Mouse (Mus musculus) myocyte (in vitro differentiated cells): ENCODE results near the gene Rfc1. TPM values are rescaled to one million over a fixed set of nuclear protein-coding genes. Genes with fewer than 3 reads are reported as not detected.
"Not testable (repeated sequence)": the region's sequence is repeated elsewhere in the genome, so short reads cannot be mapped to it uniquely, and the experiment has no call there.

ENCODE experiments used
- H3K27me3 ChIP-seq: one replicate; pipeline ENCODE4 v1.6.1; 2011; ENCODE audit not compliant: control insufficient read depth, insufficient read depth, insufficient read length
- H3K36me3 ChIP-seq: one replicate; pipeline ENCODE4 v1.6.1; 2011; ENCODE audit not compliant: control insufficient read depth, insufficient read depth
- H3K4me2 ChIP-seq: one replicate; pipeline ENCODE4 v1.6.1; 2011; ENCODE audit warnings: low read depth, control low read depth
- H3K4me3 ChIP-seq: one replicate; pipeline ENCODE4 v1.5.1; 2011; ENCODE audit warnings: mild to moderate bottlenecking, control low read depth, moderate library complexity
- H3K79me2 ChIP-seq: one replicate; pipeline ENCODE4 v1.6.1; 2011; ENCODE audit not compliant: control insufficient read depth, insufficient read depth
- H3ac ChIP-seq: one replicate; pipeline ENCODE4 v1.6.1; 2011; ENCODE audit not compliant: control insufficient read depth, insufficient read length
- CEBPB ChIP-seq: IDR thresholded peaks from 2 replicates; pipeline ENCODE4 v1.6.1; 2011; ENCODE audit warnings: mild to moderate bottlenecking, moderate library complexity; ENCODE audit not compliant: poor library complexity, insufficient read depth, severe bottlenecking
- E2F4 ChIP-seq: IDR thresholded peaks from one replicate; pipeline ENCODE4 v1.6.1; 2011; ENCODE audit warnings: mild to moderate bottlenecking, control low read depth, moderate library complexity; ENCODE audit not compliant: insufficient read depth
- MAX ChIP-seq: IDR thresholded peaks from one replicate; pipeline ENCODE4 v1.6.1; 2011; ENCODE audit warnings: low read depth, mild to moderate bottlenecking, control low read depth
- MYOD1 ChIP-seq, 3 experiments: IDR thresholded peaks; one replicate each; pipeline ENCODE4 v1.6.1; 2011; ENCODE audit warnings: control low read depth in 2 of 3, low read depth in 2 of 3, mild to moderate bottlenecking in 2 of 3, moderate library complexity in 1 of 3; ENCODE audit not compliant: insufficient read length in 2 of 3, control insufficient read depth in 1 of 3
- MYOG ChIP-seq, 3 experiments: IDR thresholded peaks; one replicate each; pipeline ENCODE4 v1.6.1; 2011; ENCODE audit warnings: control low read depth in 2 of 3, low read depth in 2 of 3, mild to moderate bottlenecking in 2 of 3; ENCODE audit not compliant: insufficient read length in 2 of 3, control insufficient read depth in 1 of 3, insufficient read depth in 1 of 3
- POLR2A ChIP-seq: IDR thresholded peaks from one replicate; pipeline ENCODE4 v1.6.1; 2011; ENCODE audit warnings: low read depth, mild to moderate bottlenecking, control low read depth, moderate library complexity; ENCODE audit not compliant: insufficient read length
- POLR2AphosphoS2 ChIP-seq: IDR thresholded peaks from one replicate; pipeline ENCODE4 v1.6.1; 2011; ENCODE audit warnings: low read depth, control low read depth; ENCODE audit not compliant: insufficient read length
- REST ChIP-seq: IDR thresholded peaks from one replicate; pipeline ENCODE4 v1.6.1; 2011; ENCODE audit warnings: mild to moderate bottlenecking, control low read depth, moderate library complexity; ENCODE audit not compliant: insufficient read depth, insufficient read length
- SRF ChIP-seq: IDR thresholded peaks from one replicate; pipeline ENCODE4 v1.6.1; 2011; ENCODE audit warnings: low read depth; ENCODE audit not compliant: control insufficient read depth, insufficient read length
- TCF12 ChIP-seq: IDR thresholded peaks from one replicate; pipeline ENCODE4 v1.6.1; 2011; ENCODE audit warnings: mild to moderate bottlenecking, control low read depth; ENCODE audit not compliant: poor library complexity, insufficient read depth, severe bottlenecking
- TCF3 ChIP-seq: IDR thresholded peaks from one replicate; pipeline ENCODE4 v1.6.1; 2011; ENCODE audit warnings: low read depth, control low read depth; ENCODE audit not compliant: insufficient read length
- USF1 ChIP-seq: IDR thresholded peaks from one replicate; pipeline ENCODE4 v1.6.1; 2011; ENCODE audit warnings: low read depth, mild to moderate bottlenecking, control low read depth, moderate library complexity
- polyA plus RNA-seq: library from polyadenylated mRNA; unstranded; fragments of >200 nt; fragmentation: generic; extraction: Trizol; gene quantifications from one replicate; pipeline ENCODE4 v1.2.1, GENCODE M21; 2012; ENCODE audit warnings: missing spikeins

Rfc1 gene
- polyA plus RNA-seq, 1 experiment: 8.7 TPM

- Histone ChIP-seq H3K4me2 (no peak overlapping the region), H3K4me3 (no peak overlapping the region), H3K79me2 (no peaks in the 10 kb centered on the region), H3K36me3 (peaks cover 9% of the 10 kb centered on the region), H3ac (no peak overlapping the region), H3K27me3 (no peaks in the 10 kb centered on the region)
- TF ChIP-seq POLR2AphosphoS2: no peak
- TF ChIP-seq TCF3: no peak
- TF ChIP-seq MYOG (IDR thresholded peaks at IDR 0.05; ENCODE audit: control insufficient read depth in 1 of 3, insufficient read depth in 1 of 3, insufficient read length in 2 of 3, low read depth in 2 of 3): no peak
- TF ChIP-seq MAX: no peak
- no peak for TF ChIP-seq REST
- TF ChIP-seq USF1: no peak
- no peak for TF ChIP-seq POLR2A
- TF ChIP-seq CEBPB: no peak
- TF ChIP-seq E2F4: no peak
- no peak for TF ChIP-seq TCF12
- no peak for TF ChIP-seq SRF
- TF ChIP-seq MYOD1 (IDR thresholded peaks at IDR 0.05; ENCODE audit: control insufficient read depth in 1 of 3, insufficient read length in 2 of 3, low read depth in 2 of 3): no peak
Measured at GRCm38 (mm10) chr5:65308208-65308607, 27.3 kb downstream of the Rfc1 start.

- H3K79me2 ChIP-seq: no peaks in the 10 kb centered on the region
- H3K27me3 ChIP-seq: no peaks in the 10 kb centered on the region
- no peak overlapping the region for H3K4me2 ChIP-seq
- H3ac ChIP-seq: no peak overlapping the region
- no peak overlapping the region for H3K4me3 ChIP-seq
- peaks cover 15% of the 10 kb centered on the region for H3K36me3 ChIP-seq
- TF ChIP-seq USF1: no peak
- no peak for TF ChIP-seq E2F4
- TF ChIP-seq MAX: no peak
- TF ChIP-seq CEBPB: no peak
- TF ChIP-seq MYOD1 (IDR thresholded peaks at IDR 0.05; ENCODE audit: control insufficient read depth in 1 of 3, insufficient read length in 2 of 3, low read depth in 2 of 3): no peak
- TF ChIP-seq MYOG (IDR thresholded peaks at IDR 0.05; ENCODE audit: control insufficient read depth in 1 of 3, insufficient read depth in 1 of 3, insufficient read length in 2 of 3, low read depth in 2 of 3): no peak
- TF ChIP-seq SRF: no peak
- no peak for TF ChIP-seq TCF3
- no peak for TF ChIP-seq POLR2A
- TF ChIP-seq TCF12: no peak
- no peak for TF ChIP-seq POLR2AphosphoS2
- TF ChIP-seq REST: no peak
Measured at GRCm38 (mm10) chr5:65305516-65305915, 30.0 kb downstream of the Rfc1 start.

DNA sequence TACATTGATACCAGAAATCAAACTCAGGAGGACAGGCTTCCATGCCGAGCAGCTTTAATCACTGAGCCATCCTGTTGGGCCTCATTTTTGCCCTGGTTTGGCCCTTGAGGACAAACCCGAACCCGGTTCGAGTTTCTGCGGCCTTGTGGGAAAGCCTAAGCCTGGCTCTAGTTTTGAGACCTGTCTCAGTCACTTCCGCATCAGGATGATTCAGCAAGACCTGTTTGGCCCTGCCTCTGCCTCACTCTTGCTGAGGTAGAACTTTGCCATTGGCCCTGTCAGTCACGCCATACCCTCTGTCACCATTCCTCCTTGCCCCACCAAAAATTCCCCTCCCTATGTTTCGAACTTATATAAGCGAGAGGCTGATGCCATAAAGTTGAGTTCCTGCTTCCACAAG, 35.3 kb downstream of the Rfc1 start:
- no peak for TF ChIP-seq TCF12
- TF ChIP-seq MAX: no peak
- TF ChIP-seq SRF: no peak
- TF ChIP-seq MYOG (IDR thresholded peaks at IDR 0.05; ENCODE audit: control insufficient read depth in 1 of 3, insufficient read depth in 1 of 3, insufficient read length in 2 of 3, low read depth in 2 of 3): no peak
- no peak for TF ChIP-seq POLR2AphosphoS2
- no peak for TF ChIP-seq USF1
- no peak for TF ChIP-seq TCF3
- no peak for TF ChIP-seq REST
- TF ChIP-seq CEBPB: no peak
- no peak for TF ChIP-seq POLR2A
- no peak for TF ChIP-seq MYOD1 (IDR thresholded peaks at IDR 0.05; ENCODE audit: control insufficient read depth in 1 of 3, insufficient read length in 2 of 3, low read depth in 2 of 3)
- TF ChIP-seq E2F4: no peak
- H3K4me3 ChIP-seq: no peak overlapping the region
- H3K27me3 ChIP-seq: no peaks in the 10 kb centered on the region
- H3K4me2 ChIP-seq: no peak overlapping the region
- no peaks in the 10 kb centered on the region for H3K79me2 ChIP-seq
- H3ac ChIP-seq: no peak overlapping the region
- H3K36me3 ChIP-seq: peaks cover 5% of the 10 kb centered on the region

GRCm38 (mm10) chr5:65299623-65300022, 35.8 kb downstream of the Rfc1 start:
- not testable (repeated sequence) for H3ac ChIP-seq, H3K4me3 ChIP-seq, H3K4me2 ChIP-seq, H3K27me3 ChIP-seq, H3K79me2 ChIP-seq, H3K36me3 ChIP-seq

DNA sequence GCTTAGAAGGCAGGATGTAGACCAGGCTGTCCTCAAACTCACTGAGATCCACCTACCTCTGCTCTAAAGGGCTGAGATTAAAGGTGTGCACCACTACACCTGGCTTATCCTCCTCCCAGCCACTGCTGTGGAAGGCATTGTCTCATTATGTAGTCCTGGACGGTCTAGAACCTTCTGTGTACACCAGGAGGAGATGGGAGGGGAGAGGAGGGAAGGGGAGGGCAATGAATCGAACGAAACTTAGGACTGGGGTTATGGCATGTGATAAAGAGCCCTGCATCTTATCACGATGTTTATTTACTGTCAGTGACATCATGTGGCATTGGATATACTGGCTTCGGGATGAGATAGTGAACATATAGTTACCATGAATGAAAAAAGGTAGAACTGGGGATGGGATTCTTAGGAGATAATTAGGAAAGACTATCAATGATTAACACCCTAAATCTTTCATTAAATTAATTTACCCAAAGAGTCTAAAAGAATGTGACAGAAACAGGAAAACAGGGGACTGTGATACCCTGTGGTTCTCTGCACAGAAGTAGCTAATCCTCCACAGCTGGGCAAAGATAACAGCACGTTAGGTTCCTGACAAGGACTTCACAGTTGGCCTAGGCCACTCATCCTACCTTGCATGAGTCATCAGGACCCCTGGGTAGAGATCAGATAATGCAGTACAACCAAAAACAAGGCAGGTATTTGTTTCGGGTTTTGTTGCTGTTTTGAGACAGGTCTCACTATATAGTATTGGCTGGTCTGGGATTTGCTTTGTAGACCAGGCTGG, 37.1 kb downstream of the Rfc1 start:
- TF ChIP-seq USF1: no peak
- TF ChIP-seq MAX: no peak
- TF ChIP-seq SRF: no peak
- TF ChIP-seq MYOD1 (IDR thresholded peaks at IDR 0.05; ENCODE audit: control insufficient read depth in 1 of 3, insufficient read length in 2 of 3, low read depth in 2 of 3): no peak
- no peak for TF ChIP-seq POLR2A
- TF ChIP-seq CEBPB: no peak
- TF ChIP-seq E2F4: no peak
- no peak for TF ChIP-seq TCF3
- TF ChIP-seq TCF12: no peak
- no peak for TF ChIP-seq POLR2AphosphoS2
- Histone ChIP-seq H3K4me3 (no peak overlapping the region), H3K27me3 (no peaks in the 10 kb centered on the region), H3K79me2 (no peaks in the 10 kb centered on the region), H3K36me3 (peaks cover 7% of the 10 kb centered on the region), H3K4me2 (no peak overlapping the region), H3ac (no peak overlapping the region)
